Mouse (Mus musculus): Measurements from ENCODE around the gene Eif4h. TPM values are rescaled to one million over a fixed set of nuclear protein-coding genes. Genes with fewer than 3 reads are reported as not detected.
"Not testable (repeated sequence)": the region's sequence is repeated elsewhere in the genome, so short reads cannot be mapped to it uniquely, and the experiment has no call there.

Gene Eif4h
- polyA plus RNA-seq, 1 experiment from 2014 or later: 551 TPM

- Histone ChIP-seq H3K4me2 (ENCODE audit: low read depth, severe bottlenecking) (no peak overlapping the region), H3K9me3 (ENCODE audit: control insufficient read depth, low read length) (no peaks in the 10 kb centered on the region), H3K27me3 (ENCODE audit: control insufficient read depth, insufficient read depth, low read length) (no peaks in the 10 kb centered on the region), H3K4me1 (ENCODE audit: control insufficient read depth, insufficient read depth, low read length) (no peaks in the 10 kb centered on the region), H3K27ac (replicated peaks; ENCODE audit: low read depth, low read length) (no peak overlapping the region), H3K4me3 (ENCODE audit: low read depth, low read length) (no peak overlapping the region), H3K9ac (ENCODE audit: low read length) (no peak overlapping the region), H3K36me3 (ENCODE audit: control insufficient read depth, insufficient read depth, low read length) (peaks cover 7% of the 10 kb centered on the region; the same call in 1 of the 2 replicates)
- ATAC-seq (ENCODE audit: insufficient number of reproducible peaks, low FRiP score, low TSS enrichment, low read depth): no peak
- DNase-seq (ENCODE audit: low spot score): no peak
- 75% methylated on average over 20 of the region's 20 CpGs for WGBS
These were observed 29.9 kb upstream of the Eif4h start for GRCm38 (mm10) chr5:134669001-134669708.

GRCm38 (mm10) chr5:134668495-134668894 is 29.2 kb upstream of the Eif4h start:
- no peaks in the 10 kb centered on the region for H3K4me1 ChIP-seq (ENCODE audit: control insufficient read depth, insufficient read depth, low read length)
- H3K4me3 ChIP-seq (ENCODE audit: low read depth, low read length): no peak overlapping the region
- H3K27ac ChIP-seq (replicated peaks; ENCODE audit: low read depth, low read length): no peak overlapping the region
- peak; percentile 69 for DNase-seq (ENCODE audit: low spot score)
- no peak for ATAC-seq (ENCODE audit: insufficient number of reproducible peaks, low FRiP score, low TSS enrichment, low read depth)
- WGBS: 35% methylated on average over 8 of the region's 8 CpGs
- H3K36me3 ChIP-seq (ENCODE audit: control insufficient read depth, insufficient read depth, low read length): peaks cover 7% of the 10 kb centered on the region; the same call in 1 of the 2 replicates
- no peak overlapping the region for H3K9ac ChIP-seq (ENCODE audit: low read length)
- H3K27me3 ChIP-seq (ENCODE audit: control insufficient read depth, insufficient read depth, low read length): no peaks in the 10 kb centered on the region
- no peak overlapping the region for H3K4me2 ChIP-seq (ENCODE audit: low read depth, severe bottlenecking)
- H3K9me3 ChIP-seq (ENCODE audit: control insufficient read depth, low read length): no peaks in the 10 kb centered on the region

GRCm38 (mm10) chr5:134656708-134657107 is 17.4 kb upstream of the Eif4h start:
- Histone ChIP-seq H3K27me3 (ENCODE audit: control insufficient read depth, insufficient read depth, low read length) (no peaks in the 10 kb centered on the region), H3K4me2 (ENCODE audit: low read depth, severe bottlenecking) (no peak overlapping the region), H3K9me3 (ENCODE audit: control insufficient read depth, low read length) (no peaks in the 10 kb centered on the region), H3K9ac (ENCODE audit: low read length) (no peak overlapping the region), H3K27ac (replicated peaks; ENCODE audit: low read depth, low read length) (no peak overlapping the region), H3K4me3 (ENCODE audit: low read depth, low read length) (no peak overlapping the region), H3K36me3 (ENCODE audit: control insufficient read depth, insufficient read depth, low read length) (no peaks in the 10 kb centered on the region; the same call in 1 of the 2 replicates), H3K4me1 (ENCODE audit: control insufficient read depth, insufficient read depth, low read length) (no peaks in the 10 kb centered on the region)
- no peak for DNase-seq (ENCODE audit: low spot score)
- ATAC-seq (ENCODE audit: insufficient number of reproducible peaks, low FRiP score, low TSS enrichment, low read depth): no peak
- 82% methylated on average over 4 of the region's 4 CpGs for WGBS

DNA sequence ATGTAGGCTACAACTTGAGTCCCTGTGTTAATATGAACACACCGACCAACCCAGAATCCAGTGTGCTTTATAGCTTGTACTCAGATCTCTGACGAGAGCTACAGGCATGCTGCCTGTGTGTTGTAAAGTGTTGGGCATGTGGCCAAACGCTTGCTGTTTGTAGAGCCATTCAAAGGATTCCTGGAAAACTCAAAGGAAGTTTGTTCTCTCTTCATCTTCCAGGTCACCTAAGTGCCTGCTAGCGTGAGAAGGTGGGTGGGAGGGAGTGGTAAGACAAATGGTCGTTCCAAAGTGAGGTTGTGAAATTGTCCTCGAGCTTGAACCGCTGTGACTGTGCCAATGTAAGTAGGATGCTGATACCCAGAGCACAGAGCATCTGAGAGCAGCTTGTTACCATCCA is 12.7 kb upstream of the Eif4h start:
- H3K36me3 ChIP-seq (ENCODE audit: control insufficient read depth, insufficient read depth, low read length): no peaks in the 10 kb centered on the region
- H3K9me3 ChIP-seq (ENCODE audit: control insufficient read depth, low read length): no peaks in the 10 kb centered on the region
- no peak overlapping the region for H3K27ac ChIP-seq (replicated peaks; ENCODE audit: low read depth, low read length)
- H3K9ac ChIP-seq (ENCODE audit: low read length): no peak overlapping the region
- no peaks in the 10 kb centered on the region for H3K27me3 ChIP-seq (ENCODE audit: control insufficient read depth, insufficient read depth, low read length)
- DNase-seq (ENCODE audit: low spot score) (no peak), ATAC-seq (ENCODE audit: insufficient number of reproducible peaks, low FRiP score, low TSS enrichment, low read depth) (no peak)
- no peaks in the 10 kb centered on the region for H3K4me1 ChIP-seq (ENCODE audit: control insufficient read depth, insufficient read depth, low read length)
- WGBS: 45% methylated on average over 7 of the region's 7 CpGs
- no peak overlapping the region for H3K4me2 ChIP-seq (ENCODE audit: low read depth, severe bottlenecking)
- no peak overlapping the region for H3K4me3 ChIP-seq (ENCODE audit: low read depth, low read length)

DNA sequence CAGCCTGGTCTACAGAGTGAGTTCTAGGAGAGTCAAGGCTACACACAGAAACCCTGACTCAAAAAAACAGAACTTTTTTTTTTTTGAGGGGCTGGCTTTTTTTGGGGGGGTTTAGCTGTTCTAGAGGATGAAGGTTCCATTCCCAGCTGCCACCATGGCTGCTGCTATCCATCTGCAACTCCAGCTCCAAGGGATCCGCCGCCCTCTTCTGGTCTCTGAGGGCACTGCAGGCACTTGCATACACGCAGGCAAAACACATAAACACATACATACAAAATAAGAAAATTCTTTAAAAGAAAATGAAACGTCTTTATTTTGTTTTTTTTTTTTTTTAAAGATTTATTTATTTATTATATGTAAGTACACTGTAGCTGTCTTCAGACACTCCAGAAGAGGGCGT is 11.6 kb upstream of the Eif4h start:
- Histone ChIP-seq H3K4me1 (ENCODE audit: control insufficient read depth, insufficient read depth, low read length) (no peaks in the 10 kb centered on the region), H3K9me3 (ENCODE audit: control insufficient read depth, low read length) (no peaks in the 10 kb centered on the region), H3K4me2 (ENCODE audit: low read depth, severe bottlenecking) (no peak overlapping the region), H3K36me3 (ENCODE audit: control insufficient read depth, insufficient read depth, low read length) (no peaks in the 10 kb centered on the region), H3K9ac (ENCODE audit: low read length) (no peak overlapping the region), H3K27me3 (ENCODE audit: control insufficient read depth, insufficient read depth, low read length) (no peaks in the 10 kb centered on the region), H3K27ac (replicated peaks; ENCODE audit: low read depth, low read length) (no peak overlapping the region), H3K4me3 (ENCODE audit: low read depth, low read length) (no peak overlapping the region)
- no peak for ATAC-seq (ENCODE audit: insufficient number of reproducible peaks, low FRiP score, low TSS enrichment, low read depth)
- peak; percentile 57 for DNase-seq (ENCODE audit: low spot score)
- WGBS: 39% methylated on average over 4 of the region's 5 CpGs

DNA sequence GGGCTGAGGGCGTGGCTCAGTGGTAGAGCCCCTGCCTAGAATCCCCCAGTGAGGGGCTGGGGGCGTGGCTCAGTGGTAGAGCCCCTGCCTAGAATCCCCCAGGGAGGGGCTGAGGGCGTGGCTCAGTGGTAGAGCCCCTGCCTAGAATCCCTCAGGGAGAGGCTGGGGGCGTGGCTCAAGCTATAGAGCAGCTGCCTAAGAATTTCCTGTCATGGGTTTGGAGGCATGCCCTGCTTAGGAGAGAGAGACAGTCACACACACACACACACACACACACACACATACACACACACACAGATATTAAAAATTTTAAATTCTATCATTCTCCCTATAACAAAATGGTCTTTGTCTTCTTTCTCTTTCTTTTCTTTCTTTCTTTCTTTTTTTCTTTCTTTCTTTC is 9.7 kb upstream of the Eif4h start:
- 78% methylated on average over 3 of the region's 4 CpGs for WGBS
- not testable (repeated sequence) for ATAC-seq (ENCODE audit: insufficient number of reproducible peaks, low FRiP score, low TSS enrichment, low read depth); H3K9ac ChIP-seq (ENCODE audit: low read length); H3K27me3 ChIP-seq (ENCODE audit: control insufficient read depth, insufficient read depth, low read length); H3K36me3 ChIP-seq (ENCODE audit: control insufficient read depth, insufficient read depth, low read length); H3K4me3 ChIP-seq (ENCODE audit: low read depth, low read length); DNase-seq (ENCODE audit: low spot score); H3K4me2 ChIP-seq (ENCODE audit: low read depth, severe bottlenecking); H3K4me1 ChIP-seq (ENCODE audit: control insufficient read depth, insufficient read depth, low read length); H3K27ac ChIP-seq (replicated peaks; ENCODE audit: low read depth, low read length); H3K9me3 ChIP-seq (ENCODE audit: control insufficient read depth, low read length)

- Histone ChIP-seq H3K4me3 (ENCODE audit: low read depth, low read length) (no peak overlapping the region), H3K9me3 (ENCODE audit: control insufficient read depth, low read length) (no peaks in the 10 kb centered on the region), H3K36me3 (ENCODE audit: control insufficient read depth, insufficient read depth, low read length) (no peaks in the 10 kb centered on the region), H3K4me1 (ENCODE audit: control insufficient read depth, insufficient read depth, low read length) (no peaks in the 10 kb centered on the region), H3K4me2 (ENCODE audit: low read depth, severe bottlenecking) (no peak overlapping the region), H3K9ac (ENCODE audit: low read length) (no peak overlapping the region), H3K27me3 (ENCODE audit: control insufficient read depth, insufficient read depth, low read length) (no peaks in the 10 kb centered on the region), H3K27ac (replicated peaks; ENCODE audit: low read depth, low read length) (no peak overlapping the region)
- DNase-seq (ENCODE audit: low spot score): no peak
- ATAC-seq (ENCODE audit: insufficient number of reproducible peaks, low FRiP score, low TSS enrichment, low read depth): no peak
- 75% methylated on average over 2 of the region's 2 CpGs for WGBS
These were observed 8.1 kb upstream of the Eif4h start for GRCm38 (mm10) chr5:134647394-134647793.

DNA sequence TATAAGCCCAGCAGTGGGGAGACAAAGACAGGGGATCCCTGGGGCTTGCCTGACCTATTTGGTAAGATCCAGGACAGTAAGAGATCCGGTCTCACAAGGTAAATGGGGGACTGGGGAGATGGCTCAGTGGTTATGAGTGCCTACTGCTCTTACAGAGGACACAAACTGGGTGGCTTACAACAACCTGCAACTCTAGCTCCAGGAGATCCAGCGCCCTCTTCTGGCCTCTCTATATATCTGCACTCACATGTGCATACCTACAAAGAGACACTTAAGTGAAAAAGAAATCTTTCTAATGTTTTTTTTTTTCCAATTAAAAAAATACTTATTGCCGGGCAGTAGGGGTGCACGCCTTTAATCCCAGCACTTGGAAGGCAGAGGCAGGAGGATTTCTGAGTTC is 7.2 kb upstream of the Eif4h start:
- no peak for DNase-seq (ENCODE audit: low spot score)
- H3K9ac ChIP-seq (ENCODE audit: low read length): no peak overlapping the region
- H3K27ac ChIP-seq (replicated peaks; ENCODE audit: low read depth, low read length): no peak overlapping the region
- no peak overlapping the region for H3K4me3 ChIP-seq (ENCODE audit: low read depth, low read length)
- H3K36me3 ChIP-seq (ENCODE audit: control insufficient read depth, insufficient read depth, low read length): no peaks in the 10 kb centered on the region
- no peaks in the 10 kb centered on the region for H3K27me3 ChIP-seq (ENCODE audit: control insufficient read depth, insufficient read depth, low read length)
- no peak for ATAC-seq (ENCODE audit: insufficient number of reproducible peaks, low FRiP score, low TSS enrichment, low read depth)
- no peaks in the 10 kb centered on the region for H3K9me3 ChIP-seq (ENCODE audit: control insufficient read depth, low read length)
- no peak overlapping the region for H3K4me2 ChIP-seq (ENCODE audit: low read depth, severe bottlenecking)
- no peaks in the 10 kb centered on the region for H3K4me1 ChIP-seq (ENCODE audit: control insufficient read depth, insufficient read depth, low read length)
- 67% methylated on average over 4 of the region's 4 CpGs for WGBS

GRCm38 (mm10) chr5:134644643-134645118 is 5.4 kb upstream of the Eif4h start:
- no peak overlapping the region for H3K4me2 ChIP-seq (ENCODE audit: low read depth, severe bottlenecking)
- no peak overlapping the region for H3K9ac ChIP-seq (ENCODE audit: low read length)
- H3K36me3 ChIP-seq (ENCODE audit: control insufficient read depth, insufficient read depth, low read length): no peaks in the 10 kb centered on the region
- H3K27me3 ChIP-seq (ENCODE audit: control insufficient read depth, insufficient read depth, low read length): no peaks in the 10 kb centered on the region
- H3K4me1 ChIP-seq (ENCODE audit: control insufficient read depth, insufficient read depth, low read length): no peaks in the 10 kb centered on the region
- H3K4me3 ChIP-seq (ENCODE audit: low read depth, low read length): no peak overlapping the region
- H3K27ac ChIP-seq (replicated peaks; ENCODE audit: low read depth, low read length): no peak overlapping the region
- H3K9me3 ChIP-seq (ENCODE audit: control insufficient read depth, low read length): no peaks in the 10 kb centered on the region
- DNase-seq (ENCODE audit: low spot score) (no peak), ATAC-seq (ENCODE audit: insufficient number of reproducible peaks, low FRiP score, low TSS enrichment, low read depth) (no peak)
- WGBS: 77% methylated on average over 8 of the region's 8 CpGs
